Mouse (Mus musculus): ENCODE data around the gene Gfi1b.

Gfi1b gene

DNA sequence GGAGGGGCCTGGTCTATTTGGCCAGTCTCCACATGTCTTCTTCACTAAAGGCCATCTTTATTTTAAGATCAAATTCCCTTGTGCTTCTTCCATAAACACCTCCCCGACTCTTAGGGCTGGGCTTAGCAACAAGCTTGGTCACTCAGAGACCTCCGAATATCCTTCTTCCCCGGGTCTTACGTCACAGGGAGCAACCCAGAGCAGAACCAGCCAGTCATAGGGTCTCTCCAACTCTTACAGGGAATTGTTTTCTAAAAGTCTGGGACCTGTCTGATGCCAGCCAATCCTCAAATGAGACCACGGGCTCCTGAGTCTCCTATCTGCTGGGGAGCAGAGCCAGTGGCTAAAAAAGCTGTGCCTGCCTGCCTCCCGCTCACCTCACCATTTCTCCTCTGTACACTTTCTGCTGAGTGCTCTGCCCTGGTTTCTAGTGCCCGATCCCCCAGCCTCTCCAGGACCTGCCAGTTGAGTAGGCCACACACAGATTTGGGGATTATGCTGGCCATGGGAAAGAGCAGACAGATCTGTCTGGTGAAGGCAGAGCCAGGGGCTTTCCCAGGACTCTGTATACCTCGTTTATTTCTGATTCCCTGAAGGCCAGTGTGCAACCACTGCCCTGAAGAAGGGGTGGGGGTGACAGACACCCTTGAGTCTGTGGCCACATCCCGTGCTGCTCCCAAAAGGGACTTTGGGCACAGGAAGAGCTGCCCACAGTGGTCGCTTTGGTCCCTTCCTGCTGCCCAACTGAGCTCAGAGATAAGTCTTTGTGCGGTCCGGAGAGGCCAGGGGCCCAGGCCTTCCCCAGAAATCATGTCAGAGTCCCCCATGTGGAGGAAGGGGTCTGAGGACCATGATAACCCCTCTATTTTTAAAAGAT, 22.9 kb downstream of the Gfi1b start:
- no peak for DNase-seq (ENCODE audit: low spot score)

DNA sequence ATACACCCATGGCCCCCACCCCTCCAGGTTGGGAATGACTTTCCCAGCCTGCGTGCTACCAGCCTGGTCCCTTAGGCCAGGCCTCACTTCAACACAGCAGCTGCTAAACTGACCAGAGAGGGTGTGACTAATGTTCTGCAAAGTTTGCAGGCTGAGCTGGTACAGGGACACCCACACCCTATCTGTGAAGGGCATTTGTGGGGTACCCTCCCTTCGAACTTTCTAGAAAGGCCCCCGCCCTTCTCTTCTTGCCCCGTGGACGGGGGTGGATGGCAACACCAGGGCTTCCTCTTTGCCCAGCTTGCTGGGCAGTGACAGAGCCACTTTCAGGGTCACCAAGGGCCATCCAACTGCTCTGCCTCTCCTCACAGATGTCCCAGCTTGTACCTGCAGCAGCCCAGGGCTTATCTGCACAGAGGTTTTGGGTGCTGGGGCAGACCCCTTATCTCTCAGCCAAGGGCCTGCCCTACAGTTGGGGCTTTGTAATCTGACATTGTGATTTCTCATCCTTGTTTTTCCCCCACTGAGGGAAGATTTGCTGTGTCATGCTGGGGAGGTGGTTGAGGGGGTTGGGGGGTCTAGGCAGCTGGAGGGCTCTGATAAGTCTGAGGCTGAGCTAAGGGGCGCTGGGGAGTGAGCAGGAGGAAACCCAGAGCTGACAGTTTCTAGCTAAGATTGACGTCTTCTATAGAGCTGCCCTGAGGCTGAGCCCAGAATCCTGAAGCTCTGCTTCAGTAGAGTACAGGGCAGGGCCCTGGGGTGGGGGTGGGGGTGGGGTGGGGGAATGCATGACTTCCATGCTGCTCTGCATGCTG, 23.8 kb downstream of the Gfi1b start:
- DNase-seq (ENCODE audit: low spot score), result no peak

DNA sequence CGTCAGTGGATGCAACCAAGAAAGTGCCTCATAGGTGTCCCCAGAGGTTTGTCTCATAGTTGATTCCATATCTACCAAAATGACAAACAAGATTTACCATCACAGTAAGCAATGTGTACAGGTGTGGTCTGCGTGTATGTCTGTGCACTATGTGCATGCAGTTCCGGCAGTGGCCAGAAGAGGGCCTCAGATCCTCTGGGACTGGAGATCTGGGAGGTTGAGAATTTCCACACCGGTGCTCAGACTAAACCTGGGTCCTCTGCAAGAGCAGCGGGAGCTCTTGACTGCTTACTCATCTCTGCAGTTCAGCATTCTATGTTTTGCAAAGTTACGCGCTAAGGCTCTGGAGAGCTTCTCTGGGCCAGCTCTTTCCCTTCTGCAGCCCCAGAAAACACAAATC, 24.8 kb downstream of the Gfi1b start:
- no peak for DNase-seq (ENCODE audit: low spot score)

DNA sequence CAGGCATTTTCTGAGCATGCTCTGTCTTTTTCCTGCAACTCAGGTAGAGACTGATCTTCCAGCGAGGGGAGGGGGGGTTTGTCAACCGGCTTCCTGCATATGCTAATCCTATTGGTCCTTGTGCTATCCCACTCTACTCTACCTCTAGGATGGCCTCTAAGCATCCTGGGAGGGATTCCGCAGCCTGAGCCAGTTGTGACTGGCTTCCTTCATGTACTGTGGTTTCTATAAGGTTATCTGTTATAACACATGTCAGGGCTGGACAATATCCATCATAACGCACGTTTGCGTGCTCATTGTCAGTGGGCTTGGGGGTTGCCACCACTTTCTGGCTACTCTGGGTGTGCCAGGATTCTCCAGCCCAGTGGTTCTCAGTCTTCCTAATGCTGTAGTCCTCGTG, 25.8 kb downstream of the Gfi1b start:
- no peak for DNase-seq (ENCODE audit: low spot score)

DNA sequence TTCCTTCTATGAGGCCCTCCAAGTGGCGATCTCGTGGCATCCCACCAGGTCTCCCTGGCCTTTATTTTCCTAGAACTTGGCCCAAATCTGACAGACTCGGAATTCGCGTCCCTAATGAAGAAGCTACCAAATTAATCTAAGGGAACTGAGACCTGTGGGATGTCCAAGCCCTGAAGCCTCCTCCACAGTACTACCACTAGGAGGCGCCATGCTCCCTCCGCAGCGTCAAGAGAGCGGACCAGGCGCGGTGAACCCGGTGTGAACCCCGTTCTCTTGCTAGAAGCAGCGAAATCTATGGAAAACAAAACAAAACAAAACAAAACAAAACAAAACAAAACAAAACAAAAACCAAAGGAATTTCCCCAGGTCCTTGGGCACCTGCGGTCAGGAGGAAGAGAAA, 29.0 kb downstream of the Gfi1b start:
- peak; percentile 26 for DNase-seq (ENCODE audit: low spot score)

DNA sequence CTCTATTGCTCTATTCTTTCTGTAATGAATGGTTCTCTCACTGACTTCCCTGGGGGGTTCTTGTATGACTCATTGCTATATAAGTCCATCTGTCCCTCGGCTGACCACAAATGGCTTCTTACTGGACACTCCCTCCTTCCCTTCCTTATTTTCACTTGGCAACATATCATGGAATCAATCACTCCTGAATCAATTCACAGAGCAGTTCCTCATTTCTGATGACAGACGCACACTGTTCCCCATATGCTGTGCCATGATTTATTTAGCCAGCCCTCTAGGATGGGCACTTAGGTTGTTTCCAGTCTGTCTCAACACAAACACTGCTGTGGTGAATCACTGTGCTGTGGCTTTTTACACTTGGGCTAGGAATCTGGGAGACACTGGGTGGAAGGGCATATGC, 30.3 kb downstream of the Gfi1b start:
- no peak for DNase-seq (ENCODE audit: low spot score)

DNA sequence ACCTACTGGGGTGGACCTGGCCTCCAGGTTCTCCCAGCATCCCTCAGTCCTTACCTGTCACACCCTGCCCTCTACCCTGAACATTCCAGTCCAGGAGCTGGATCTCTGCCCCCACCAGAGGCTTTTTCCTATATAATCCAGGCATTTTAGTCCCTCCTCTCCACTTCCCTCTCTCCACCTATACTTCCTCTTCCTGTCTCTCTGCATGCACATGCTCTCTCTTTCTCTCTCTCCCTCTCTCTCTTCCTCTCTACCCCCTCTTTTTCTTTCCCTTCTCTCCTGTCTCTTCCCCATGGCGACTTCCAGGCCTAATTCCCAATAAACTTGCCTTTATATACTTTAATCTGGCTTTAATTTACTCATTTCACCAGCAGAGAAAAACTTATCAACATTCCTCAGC, 33.2 kb downstream of the Gfi1b start:
- DNase-seq (ENCODE audit: low spot score), result no peak

DNA sequence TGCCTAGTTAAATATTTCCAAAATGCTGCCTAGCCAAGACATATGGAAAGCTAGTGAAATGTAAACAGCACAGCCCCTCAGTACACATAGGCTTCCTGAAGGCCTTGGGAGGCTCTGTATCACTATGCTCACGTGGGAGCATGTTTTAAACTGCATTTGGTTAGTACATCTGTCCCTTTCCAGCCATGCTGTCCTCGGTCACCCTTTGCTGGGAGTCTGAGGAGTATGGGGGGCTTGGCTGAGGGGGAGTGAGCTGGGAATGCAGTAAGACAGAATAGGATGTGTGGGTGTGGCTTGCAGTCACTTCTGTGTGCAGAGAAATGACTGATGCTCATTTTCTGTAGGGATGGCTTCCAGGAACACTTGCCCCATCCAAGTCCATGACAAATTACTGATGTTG, 36.1 kb downstream of the Gfi1b start:
- no peak for DNase-seq (ENCODE audit: low spot score)

DNA sequence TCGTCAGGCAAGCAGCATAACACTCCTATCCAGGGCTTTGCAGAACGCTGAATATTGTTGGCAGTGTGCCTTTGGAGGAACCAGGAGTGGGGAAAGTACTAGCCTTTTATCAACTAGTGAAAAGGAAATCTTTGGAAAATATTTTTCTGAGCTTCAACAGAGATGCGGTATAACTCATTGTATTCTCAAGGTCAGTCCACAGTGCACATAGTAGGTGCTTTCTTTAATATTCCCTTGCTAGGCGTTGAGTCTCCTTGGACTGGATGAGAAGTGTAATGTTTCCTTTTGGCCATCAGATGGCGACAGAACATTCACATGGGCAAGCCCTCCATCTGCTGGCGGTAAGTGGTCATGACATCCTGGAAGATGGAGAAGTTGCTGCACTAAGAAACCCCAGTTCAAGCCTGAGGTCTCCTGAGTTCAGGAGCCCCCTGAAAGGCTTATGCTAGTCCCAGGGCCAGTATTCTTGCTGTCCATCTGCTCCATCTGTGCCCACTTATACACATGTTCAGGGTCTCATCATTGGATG, 36.7 kb downstream of the Gfi1b start:
- peak; percentile 54 for DNase-seq (ENCODE audit: low spot score)

DNA sequence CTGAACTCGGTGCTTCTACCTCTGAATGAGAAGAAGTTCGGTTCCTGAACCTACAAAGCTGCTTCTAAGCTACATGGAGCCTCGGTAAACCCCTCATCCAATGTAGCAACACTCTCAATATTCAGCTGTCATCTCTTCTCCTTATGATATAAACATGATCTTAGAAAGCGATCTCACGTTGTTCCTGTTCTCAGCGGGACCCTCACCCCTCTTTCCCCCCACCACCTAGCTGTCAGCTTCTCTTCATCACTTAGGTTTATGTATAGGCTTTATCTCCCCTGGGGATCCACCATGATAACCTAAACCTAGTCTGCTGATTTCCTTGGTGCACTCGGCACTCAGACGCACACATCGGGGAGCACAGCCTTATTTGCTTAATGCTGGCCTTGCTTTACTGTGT, 38.1 kb downstream of the Gfi1b start, which contains the start of gene Gtf3c5:
Gene Gtf3c5 (minus strand): TSS at position 101 of the 400 bp plus-strand sequence.
- no peak for DNase-seq (ENCODE audit: low spot score)

DNA sequence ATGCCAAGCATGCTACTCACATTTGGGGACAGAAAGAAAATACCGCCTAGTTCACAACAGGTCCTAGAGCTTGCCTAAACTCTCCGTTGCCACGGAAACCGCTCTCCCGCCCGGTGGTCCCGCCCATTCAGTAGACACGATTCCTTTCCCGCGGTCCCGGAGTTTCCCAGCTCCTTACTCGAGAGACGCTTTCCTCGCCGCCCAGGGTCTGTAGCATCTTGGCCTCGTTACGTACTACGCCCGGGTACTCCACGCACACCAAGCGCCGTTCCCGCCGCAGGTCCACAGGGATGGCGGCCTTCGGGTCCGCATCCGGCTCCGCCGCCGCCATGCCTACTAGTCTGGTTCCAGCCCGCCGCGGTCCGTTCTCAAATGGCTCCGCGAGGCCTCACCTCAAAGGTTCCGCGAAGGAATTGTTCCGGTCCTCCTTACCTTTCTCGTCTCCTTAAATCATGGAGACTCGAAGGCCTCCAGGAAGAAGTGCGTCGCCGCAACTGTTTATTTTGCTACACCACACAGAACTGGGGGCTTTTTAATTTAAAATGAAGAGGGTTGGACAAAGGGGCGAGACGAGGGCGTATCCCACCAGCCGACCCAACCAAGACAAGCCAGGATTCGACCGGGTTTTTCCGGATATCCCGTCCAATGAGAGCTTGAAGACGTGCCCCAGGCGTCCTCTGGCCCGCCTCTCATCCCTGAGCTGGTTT, 39.0 kb downstream of the Gfi1b start:
- DNase-seq (ENCODE audit: low spot score), result peak; percentile 79

DNA sequence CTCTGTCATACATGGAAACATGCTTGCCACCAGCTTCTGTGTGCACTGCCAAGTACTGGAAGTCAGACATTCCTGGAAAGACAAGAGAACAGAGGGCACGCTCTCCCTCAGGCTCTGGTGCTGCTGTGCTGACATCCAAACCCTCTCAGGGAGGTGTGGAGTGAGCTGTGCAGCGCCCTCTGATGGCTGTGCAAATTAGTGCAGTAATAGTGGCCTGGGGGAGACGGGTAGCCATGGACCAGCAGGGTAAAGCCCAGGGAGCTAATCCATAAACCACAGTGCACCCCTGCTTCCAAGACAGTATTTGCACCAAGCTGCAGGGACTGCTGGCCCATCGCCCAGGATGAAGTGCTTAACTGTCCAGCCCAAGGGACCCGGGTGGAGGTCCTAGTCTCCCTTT, 43.8 kb downstream of the Gfi1b start:
- no peak for DNase-seq (ENCODE audit: low spot score)

DNA sequence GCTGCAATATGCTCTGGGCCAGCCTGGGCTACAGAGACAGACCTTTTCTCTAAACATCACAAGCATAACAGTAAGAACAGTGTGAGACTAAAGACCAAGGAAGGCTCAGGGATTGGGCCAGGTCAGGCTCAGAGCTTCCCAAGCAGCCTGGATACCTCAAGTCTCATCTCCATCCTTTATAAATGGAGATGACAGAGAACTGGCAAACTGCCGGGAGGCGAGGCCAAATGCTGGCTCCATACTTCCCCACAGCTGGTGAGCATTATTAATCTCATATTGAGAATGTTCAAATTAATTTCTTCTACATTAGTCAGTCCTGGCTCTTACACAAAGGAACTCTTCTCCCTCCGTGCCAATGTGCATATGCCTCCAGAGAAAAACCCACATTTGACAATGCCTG, 45.0 kb downstream of the Gfi1b start:
- no peak for DNase-seq (ENCODE audit: low spot score)

DNA sequence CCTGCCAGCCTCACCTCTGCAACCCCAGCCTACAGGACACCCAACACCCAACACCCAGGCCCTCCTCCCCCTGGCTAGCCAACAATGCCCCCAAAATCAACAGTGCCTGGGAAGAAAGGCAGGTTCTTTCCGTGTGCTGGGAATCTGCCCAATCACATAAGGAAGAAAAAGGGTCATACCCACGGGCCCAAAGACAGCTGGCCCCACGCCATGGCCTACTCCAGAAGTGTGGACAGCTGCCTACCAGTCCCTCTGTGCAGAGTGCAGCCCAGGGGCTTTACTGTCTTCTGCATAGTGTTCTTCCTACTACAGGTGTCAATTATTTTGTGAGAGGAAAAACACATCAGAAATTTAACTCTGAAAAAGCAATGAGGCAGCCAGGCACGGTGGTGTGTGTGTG, 46.4 kb downstream of the Gfi1b start:
- no peak for DNase-seq (ENCODE audit: low spot score)

DNA sequence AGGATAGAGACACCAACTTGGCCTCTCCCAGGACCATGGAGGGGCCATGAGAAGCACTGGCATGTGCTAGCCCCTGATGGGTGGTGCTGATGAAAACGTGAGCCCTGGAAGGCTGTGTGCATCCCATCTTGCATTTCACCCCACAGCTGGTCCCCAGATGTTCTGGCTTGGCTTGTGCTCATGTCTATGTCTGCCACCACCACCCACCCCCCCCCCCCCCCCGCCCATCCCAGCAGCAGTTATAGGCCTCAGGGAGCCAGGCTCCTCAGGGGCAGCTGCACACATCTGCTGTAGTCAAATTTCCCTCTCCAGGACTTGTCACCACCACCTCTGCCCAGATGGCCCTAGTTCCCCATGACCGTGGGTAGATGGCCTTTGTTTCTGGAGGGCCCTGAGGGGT, 51.9 kb downstream of the Gfi1b start:
- DNase-seq (ENCODE audit: low spot score), result no peak

DNA sequence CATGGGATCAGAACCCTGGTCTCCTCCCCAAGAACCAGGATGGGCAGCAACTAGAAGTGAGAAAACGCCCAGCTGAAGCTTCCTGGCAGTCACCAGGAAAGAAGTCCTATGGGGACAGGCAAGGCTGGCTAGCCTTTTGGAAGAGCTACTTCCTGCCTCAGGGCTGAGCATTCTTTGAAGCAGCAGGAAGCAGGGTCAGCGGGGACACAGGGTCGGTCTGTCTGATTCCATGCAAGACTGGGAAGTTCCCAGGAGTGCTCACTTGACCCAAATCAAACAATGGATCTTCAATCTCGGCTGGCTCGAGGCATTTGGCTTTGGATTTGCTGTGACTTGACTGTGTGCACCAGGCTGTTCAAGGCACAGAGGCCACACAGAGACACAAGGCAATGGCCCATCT, 55.2 kb downstream of the Gfi1b start:
- no peak for DNase-seq (ENCODE audit: low spot score)

DNA sequence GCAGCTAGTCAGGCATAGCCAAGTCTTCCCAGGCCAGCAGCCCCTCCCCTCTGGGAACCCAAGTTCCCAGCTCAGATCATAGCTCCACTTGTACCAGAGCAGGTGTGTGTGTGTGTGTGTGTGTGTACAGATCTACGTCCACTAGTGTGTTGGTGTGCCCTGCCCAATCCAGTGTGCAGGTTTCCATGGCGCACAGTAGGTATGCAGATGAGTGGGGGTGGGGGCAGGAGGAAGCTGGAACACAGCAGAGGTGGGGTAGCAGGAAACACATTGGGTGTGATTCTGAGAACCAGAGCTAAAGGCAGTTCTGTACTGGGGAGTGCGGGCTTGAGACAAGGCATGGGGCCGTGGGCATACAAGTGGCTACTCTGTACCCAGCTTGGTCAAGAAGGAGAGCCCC, 57.4 kb downstream of the Gfi1b start:
- no peak for DNase-seq (ENCODE audit: low spot score)

DNA sequence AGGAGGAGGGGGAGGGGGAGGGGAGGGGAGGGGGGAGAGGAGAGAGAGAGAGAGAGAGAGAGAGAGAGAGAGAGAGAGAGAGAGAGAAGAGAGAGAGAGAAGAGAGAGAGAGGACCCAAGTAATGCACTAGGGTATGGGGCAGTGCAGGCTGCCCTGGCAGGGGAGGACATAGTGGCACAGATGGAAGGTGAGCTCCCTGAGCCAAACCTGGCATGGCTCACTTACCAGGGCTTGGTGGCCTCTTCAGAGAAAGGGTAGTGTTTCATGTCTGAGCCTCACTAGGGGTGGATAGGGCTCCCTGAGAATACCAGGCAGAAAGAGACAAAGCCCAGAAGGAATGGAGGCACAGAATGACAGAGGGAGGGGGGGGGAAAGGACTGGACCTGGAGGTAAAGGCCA, 58.0 kb downstream of the Gfi1b start:
- no peak for DNase-seq (ENCODE audit: low spot score)

DNA sequence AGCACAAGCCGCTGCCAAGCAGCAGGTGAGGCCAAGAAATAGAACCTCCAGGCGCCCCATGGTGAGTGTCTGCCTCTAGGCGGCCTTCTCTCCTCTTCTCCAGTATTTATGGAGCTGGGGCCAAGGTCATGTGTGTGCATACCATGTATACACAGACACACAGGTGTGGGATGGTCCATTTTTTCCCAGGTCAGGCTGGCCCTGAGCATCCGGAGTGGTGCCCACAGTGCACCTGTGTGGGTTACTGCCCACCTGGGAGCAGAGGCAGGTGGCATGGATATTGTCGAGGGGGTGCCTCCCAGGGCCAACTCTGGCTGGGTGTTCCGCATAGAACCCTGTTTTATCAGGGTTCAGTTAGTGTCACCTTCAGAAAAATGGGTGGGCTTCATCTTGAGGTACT, 58.5 kb downstream of the Gfi1b start, which contains the start of gene Cel:
Gene Cel (minus strand): TSS at position 101 of the 400 bp plus-strand sequence.
- DNase-seq (ENCODE audit: low spot score), result no peak

Measured in ovary, adult 18-20 months (tissue).